Mouse (Mus musculus): ENCODE measurements at regions not wholly inside any gene's neighbourhood (a gene's known extent, or its start where the extent isn't known, plus 50 kb on each side); places are given as distances from the start of the nearest gene placed in this dataset.

GRCm38 (mm10) chr4:152647084-152647483 lies 169.4 kb upstream of the Kcnab2 start:
- TF ChIP-seq EP300 (IDR thresholded peaks at IDR 0.05; ENCODE audit: low read depth in 1 of 2, low read length in 2 of 2), result no peak
- TF ChIP-seq SMC3 (IDR thresholded peaks at IDR 0.05; ENCODE audit: low read depth, low read length), result no peak
- no peak for TF ChIP-seq CTCF (IDR thresholded peaks at IDR 0.05 in 2 of 3, conservative IDR thresholded peaks at IDR 0.05 in 1 of 3; ENCODE audit: control insufficient read depth in 1 of 3, insufficient read depth in 1 of 3, low read depth in 2 of 3, low read length in 3 of 3, poor library complexity in 1 of 3, severe bottlenecking in 1 of 3)
- no peak for TF ChIP-seq MAX (IDR thresholded peaks at IDR 0.05; ENCODE audit: low read length)
- no peak for TF ChIP-seq E2F4 (IDR thresholded peaks at IDR 0.05; ENCODE audit: borderline replicate concordance, low read depth, low read length)
- TF ChIP-seq GATA1 (IDR thresholded peaks at IDR 0.05; ENCODE audit: low read depth, low read length), result no peak
- no peak for TF ChIP-seq NELFE (IDR thresholded peaks at IDR 0.05; ENCODE audit: low read depth, low read length)
- TF ChIP-seq ETS1 (IDR thresholded peaks at IDR 0.05; ENCODE audit: low read depth, low read length), result no peak
- no peak for TF ChIP-seq ZKSCAN1 (IDR thresholded peaks at IDR 0.05; ENCODE audit: low read depth, low read length)
- TF ChIP-seq TAL1 (IDR thresholded peaks at IDR 0.05; ENCODE audit: low read length), result no peak
- TF ChIP-seq MEF2A (IDR thresholded peaks at IDR 0.05; ENCODE audit: extremely low read depth, insufficient replicate concordance, low read depth, low read length, poor library complexity, severe bottlenecking), result no peak
- no peak for TF ChIP-seq POLR2A (IDR thresholded peaks at IDR 0.05; ENCODE audit: control insufficient read depth in 1 of 2, insufficient read depth in 1 of 2, low read depth in 1 of 2, low read length in 2 of 2, poor library complexity in 1 of 2)
- no peak for TF ChIP-seq USF1 (IDR thresholded peaks at IDR 0.05; ENCODE audit: low read depth, low read length)
